Mouse (Mus musculus): Measurements from ENCODE around the gene Mmp28. TPM values are rescaled to one million over a fixed set of nuclear protein-coding genes. Genes with fewer than 3 reads are reported as not detected.

Mmp28 gene
- polyA plus RNA-seq, 1 experiment from 2014 or later: 3.3 TPM

- no peaks in the 10 kb centered on the region for H3K36me3 ChIP-seq (ENCODE audit: control insufficient read depth, insufficient read depth, low read length)
- no peak overlapping the region for H3K27ac ChIP-seq (ENCODE audit: low read depth, low read length)
- no peak overlapping the region for H3K9ac ChIP-seq (ENCODE audit: low read depth, low read length)
- peaks cover 6% of the 10 kb centered on the region for H3K4me1 ChIP-seq (ENCODE audit: control insufficient read depth, insufficient read depth, low read length)
- H3K4me2 ChIP-seq: no peak overlapping the region
- WGBS (ENCODE audit: insufficient replicate concordance): 6% methylated on average over 8 of the region's 8 CpGs
- no peaks in the 10 kb centered on the region for H3K9me3 ChIP-seq (replicated peaks; ENCODE audit: control insufficient read depth, low read length)
- H3K27me3 ChIP-seq (ENCODE audit: control insufficient read depth, insufficient read depth, low read length): peaks cover 43% of the 10 kb centered on the region
- ATAC-seq (replicated peaks; ENCODE audit: insufficient number of reproducible peaks, low FRiP score, low TSS enrichment): no peak
- H3K4me3 ChIP-seq (ENCODE audit: low read depth, low read length): no peak overlapping the region
Observed at GRCm38 (mm10) chr11:83424681-83425080, 38.2 kb downstream of the Mmp28 start.

- H3K36me3 ChIP-seq (ENCODE audit: control insufficient read depth, insufficient read depth, low read length): no peaks in the 10 kb centered on the region
- H3K9ac ChIP-seq (ENCODE audit: low read depth, low read length): no peak overlapping the region
- peaks cover 37% of the 10 kb centered on the region for H3K27me3 ChIP-seq (ENCODE audit: control insufficient read depth, insufficient read depth, low read length)
- no peak overlapping the region for H3K27ac ChIP-seq (ENCODE audit: low read depth, low read length)
- H3K4me2 ChIP-seq: no peak overlapping the region
- WGBS (ENCODE audit: insufficient replicate concordance): 3% methylated on average over 9 of the region's 9 CpGs
- no peak overlapping the region for H3K4me3 ChIP-seq (ENCODE audit: low read depth, low read length)
- no peak for ATAC-seq (replicated peaks; ENCODE audit: insufficient number of reproducible peaks, low FRiP score, low TSS enrichment)
- H3K9me3 ChIP-seq (replicated peaks; ENCODE audit: control insufficient read depth, low read length): no peaks in the 10 kb centered on the region
- H3K4me1 ChIP-seq (ENCODE audit: control insufficient read depth, insufficient read depth, low read length): peaks cover 5% of the 10 kb centered on the region; the same call in 1 of the 2 replicates
Observed at GRCm38 (mm10) chr11:83421305-83421704, 41.6 kb downstream of the Mmp28 start.

GRCm38 (mm10) chr11:83420338-83420737 lies 42.5 kb downstream of the Mmp28 start:
- peaks cover 32% of the 10 kb centered on the region for H3K27me3 ChIP-seq (ENCODE audit: control insufficient read depth, insufficient read depth, low read length)
- H3K9me3 ChIP-seq (replicated peaks; ENCODE audit: control insufficient read depth, low read length): no peaks in the 10 kb centered on the region
- H3K36me3 ChIP-seq (ENCODE audit: control insufficient read depth, insufficient read depth, low read length): no peaks in the 10 kb centered on the region
- WGBS (ENCODE audit: insufficient replicate concordance): 38% methylated on average over 4 of the region's 4 CpGs
- H3K4me3 ChIP-seq (ENCODE audit: low read depth, low read length): no peak overlapping the region
- H3K4me1 ChIP-seq (ENCODE audit: control insufficient read depth, insufficient read depth, low read length): peaks cover 5% of the 10 kb centered on the region; the same call in 1 of the 2 replicates
- H3K27ac ChIP-seq (ENCODE audit: low read depth, low read length): no peak overlapping the region
- no peak overlapping the region for H3K9ac ChIP-seq (ENCODE audit: low read depth, low read length)
- H3K4me2 ChIP-seq: no peak overlapping the region
- no peak for ATAC-seq (replicated peaks; ENCODE audit: insufficient number of reproducible peaks, low FRiP score, low TSS enrichment)

GRCm38 (mm10) chr11:83418566-83418965 lies 44.3 kb downstream of the Mmp28 start:
- peak overlapping the region; percentile 47 for H3K4me2 ChIP-seq
- no peak overlapping the region for H3K27ac ChIP-seq (ENCODE audit: low read depth, low read length)
- peaks cover 5% of the 10 kb centered on the region; the same call in 1 of the 2 replicates for H3K4me1 ChIP-seq (ENCODE audit: control insufficient read depth, insufficient read depth, low read length)
- no peak overlapping the region for H3K9ac ChIP-seq (ENCODE audit: low read depth, low read length)
- H3K36me3 ChIP-seq (ENCODE audit: control insufficient read depth, insufficient read depth, low read length): no peaks in the 10 kb centered on the region
- WGBS (ENCODE audit: insufficient replicate concordance): 5% methylated on average over 38 of the region's 38 CpGs
- peaks cover 32% of the 10 kb centered on the region for H3K27me3 ChIP-seq (ENCODE audit: control insufficient read depth, insufficient read depth, low read length)
- no peak overlapping the region for H3K4me3 ChIP-seq (ENCODE audit: low read depth, low read length)
- no peak for ATAC-seq (replicated peaks; ENCODE audit: insufficient number of reproducible peaks, low FRiP score, low TSS enrichment)
- H3K9me3 ChIP-seq (replicated peaks; ENCODE audit: control insufficient read depth, low read length): no peaks in the 10 kb centered on the region

GRCm38 (mm10) chr11:83417708-83418107 lies 45.2 kb downstream of the Mmp28 start:
- Histone ChIP-seq H3K4me1 (ENCODE audit: control insufficient read depth, insufficient read depth, low read length) (peaks cover 5% of the 10 kb centered on the region; the same call in 1 of the 2 replicates), H3K4me2 (no peak overlapping the region), H3K9me3 (replicated peaks; ENCODE audit: control insufficient read depth, low read length) (no peaks in the 10 kb centered on the region), H3K27ac (ENCODE audit: low read depth, low read length) (no peak overlapping the region), H3K9ac (ENCODE audit: low read depth, low read length) (no peak overlapping the region), H3K4me3 (ENCODE audit: low read depth, low read length) (no peak overlapping the region), H3K36me3 (ENCODE audit: control insufficient read depth, insufficient read depth, low read length) (no peaks in the 10 kb centered on the region), H3K27me3 (ENCODE audit: control insufficient read depth, insufficient read depth, low read length) (peaks cover 33% of the 10 kb centered on the region)
- ATAC-seq (replicated peaks; ENCODE audit: insufficient number of reproducible peaks, low FRiP score, low TSS enrichment): no peak
- 67% methylated on average over 7 of the region's 7 CpGs for WGBS (ENCODE audit: insufficient replicate concordance)

- Histone ChIP-seq H3K27me3 (ENCODE audit: control insufficient read depth, insufficient read depth, low read length) (peaks cover 37% of the 10 kb centered on the region), H3K27ac (ENCODE audit: low read depth, low read length) (no peak overlapping the region), H3K4me1 (ENCODE audit: control insufficient read depth, insufficient read depth, low read length) (peaks cover 5% of the 10 kb centered on the region; the same call in 1 of the 2 replicates), H3K9ac (ENCODE audit: low read depth, low read length) (no peak overlapping the region), H3K36me3 (ENCODE audit: control insufficient read depth, insufficient read depth, low read length) (no peaks in the 10 kb centered on the region), H3K4me3 (ENCODE audit: low read depth, low read length) (no peak overlapping the region), H3K9me3 (replicated peaks; ENCODE audit: control insufficient read depth, low read length) (no peaks in the 10 kb centered on the region), H3K4me2 (no peak overlapping the region)
- no peak for ATAC-seq (replicated peaks; ENCODE audit: insufficient number of reproducible peaks, low FRiP score, low TSS enrichment)
- WGBS (ENCODE audit: insufficient replicate concordance): 5% methylated on average over 5 of the region's 5 CpGs
Observed at GRCm38 (mm10) chr11:83417080-83417479, 45.8 kb downstream of the Mmp28 start.

GRCm38 (mm10) chr11:83410510-83410909 lies 52.4 kb downstream of the Mmp28 start:
- no peaks in the 10 kb centered on the region for H3K36me3 ChIP-seq (ENCODE audit: control insufficient read depth, insufficient read depth, low read length)
- H3K4me3 ChIP-seq (ENCODE audit: low read depth, low read length): peak overlapping the region; percentile 74
- no peak for ATAC-seq (replicated peaks; ENCODE audit: insufficient number of reproducible peaks, low FRiP score, low TSS enrichment)
- peak overlapping the region; percentile 84 for H3K4me2 ChIP-seq
- no peak overlapping the region for H3K27ac ChIP-seq (ENCODE audit: low read depth, low read length)
- peak overlapping the region; percentile 80 for H3K9ac ChIP-seq (ENCODE audit: low read depth, low read length)
- peaks cover 33% of the 10 kb centered on the region for H3K4me1 ChIP-seq (ENCODE audit: control insufficient read depth, insufficient read depth, low read length)
- WGBS (ENCODE audit: insufficient replicate concordance): 50% methylated on average over 6 of the region's 6 CpGs
- H3K9me3 ChIP-seq (replicated peaks; ENCODE audit: control insufficient read depth, low read length): no peaks in the 10 kb centered on the region
- H3K27me3 ChIP-seq (ENCODE audit: control insufficient read depth, insufficient read depth, low read length): peaks cover 8% of the 10 kb centered on the region; the same call in 1 of the 2 replicates

- Histone ChIP-seq H3K36me3 (ENCODE audit: control insufficient read depth, insufficient read depth, low read length) (no peaks in the 10 kb centered on the region), H3K4me1 (ENCODE audit: control insufficient read depth, insufficient read depth, low read length) (peaks cover 33% of the 10 kb centered on the region), H3K27ac (ENCODE audit: low read depth, low read length) (peak overlapping the region; percentile 12; the same call in 1 of the 2 replicates), H3K9ac (ENCODE audit: low read depth, low read length) (peak overlapping the region; percentile 80), H3K27me3 (ENCODE audit: control insufficient read depth, insufficient read depth, low read length) (peaks cover 8% of the 10 kb centered on the region; the same call in 1 of the 2 replicates), H3K4me3 (ENCODE audit: low read depth, low read length) (peak overlapping the region; percentile 74), H3K9me3 (replicated peaks; ENCODE audit: control insufficient read depth, low read length) (no peaks in the 10 kb centered on the region), H3K4me2 (peak overlapping the region; percentile 84)
- 0 out of 2 replicates have a peak, but pooled peaks have one; percentile 7 for ATAC-seq (replicated peaks; ENCODE audit: insufficient number of reproducible peaks, low FRiP score, low TSS enrichment)
- 1% methylated on average over 34 of the region's 40 CpGs for WGBS (ENCODE audit: insufficient replicate concordance)
Observed at GRCm38 (mm10) chr11:83409792-83410291, 53.0 kb downstream of the Mmp28 start.

Data from heart, embryonic 11.5 days (tissue).